Mouse (Mus musculus) effector memory CD4-positive, alpha-beta T cell, adult 7 months (primary cell): ENCODE results near the gene Sell. TPM values are rescaled to one million over a fixed set of nuclear protein-coding genes. Genes with fewer than 3 reads are reported as not detected.

Experiments
- polyA plus RNA-seq: library from polyadenylated mRNA; unstranded; fragments of 100-300 nt; shearing (Covaris generic); gene quantifications from one replicate; pipeline ENCODE4 v1.2.1, GENCODE M21; 2017

Gene Sell
- 4.4 TPM for polyA plus RNA-seq

DNA sequence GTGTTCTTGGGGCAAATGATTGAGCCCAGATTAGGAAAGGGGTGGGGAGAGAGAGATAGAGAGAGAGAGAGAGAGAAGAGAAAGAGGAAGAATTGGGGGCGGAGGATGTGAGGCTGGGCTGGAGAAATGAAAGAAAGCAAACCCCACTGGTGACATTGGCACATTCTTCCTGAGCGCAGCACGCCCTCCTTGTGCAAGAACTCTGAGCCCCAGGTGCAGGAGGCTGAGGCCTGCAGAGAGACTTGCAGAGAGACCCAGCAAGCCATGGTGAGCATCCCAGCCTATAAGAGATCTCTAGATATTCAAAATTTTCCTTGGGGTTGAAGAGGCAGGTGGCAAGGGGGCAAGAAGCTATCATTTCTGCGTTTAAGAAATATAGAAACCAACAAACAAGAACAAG is at the start of gene Sell:
Gene Sell (plus strand): TSS at position 58 of the 400 bp plus-strand sequence.

DNA sequence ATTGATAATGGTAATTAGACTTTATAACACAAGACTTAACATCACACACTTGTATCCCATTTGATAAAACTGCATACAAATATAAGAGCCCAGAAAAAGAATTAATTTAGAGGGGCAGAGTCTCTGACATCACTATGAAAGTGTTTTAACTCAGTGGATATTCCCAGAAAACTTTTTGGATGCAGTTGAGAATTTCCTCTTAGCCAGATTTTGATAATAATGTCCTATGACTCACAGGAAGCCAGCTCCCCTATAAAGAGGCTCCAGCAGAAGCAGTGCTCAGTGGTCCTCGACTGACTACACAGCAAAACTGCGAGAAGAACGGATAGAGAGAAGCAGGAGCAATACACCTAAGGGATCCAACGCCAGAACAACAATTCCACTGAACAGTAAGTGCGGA is 13.8 kb upstream of the Sell start, which contains the start of gene Sele:
Gene Sele (plus strand): TSS at position 301 of the 400 bp plus-strand sequence.

DNA sequence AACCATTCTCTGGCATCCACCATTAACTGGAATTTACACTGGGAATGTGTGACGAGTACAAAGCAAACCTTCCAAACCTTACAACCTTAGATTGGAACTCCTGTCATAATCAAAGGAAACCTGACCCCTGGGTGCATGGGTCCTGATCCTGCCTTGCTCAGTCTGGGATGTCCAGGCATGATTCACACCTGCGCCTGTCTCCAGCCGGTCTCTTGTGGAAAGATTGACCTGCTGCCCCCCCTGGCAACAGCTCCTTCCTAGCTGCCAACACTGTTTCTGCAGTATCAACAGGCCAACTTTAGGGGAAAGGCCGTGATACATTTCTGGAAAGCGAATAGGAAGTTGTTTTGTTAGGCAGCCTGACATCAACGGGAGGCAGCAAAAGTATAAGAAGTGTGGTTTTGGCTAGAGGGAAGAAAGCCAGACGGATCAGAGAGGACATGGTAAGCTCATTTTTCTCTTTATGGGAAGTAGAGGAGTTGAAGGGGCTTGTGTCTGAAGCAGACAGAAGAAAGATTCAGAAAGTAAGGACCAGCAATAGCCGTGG is 53.2 kb downstream of the Sell start, which contains the start of gene Selp:
Gene Selp (plus strand): TSS at position 318 of the 547 bp plus-strand sequence.

Other genes starting within 250 kb of the Sell start
- gene Scyl3, start 132.9 kb upstream of the Sell start, polyA plus RNA-seq: 41.0 TPM
- gene BC055324, start 67.2 kb upstream of the Sell start, polyA plus RNA-seq: 3.1 TPM
- 7.3 TPM for gene Mettl18, start 67.1 kb upstream of the Sell start, polyA plus RNA-seq
- gene Sele, start 13.7 kb upstream of the Sell start, polyA plus RNA-seq: not detected
- not detected for gene Selp, start 53.3 kb downstream of the Sell start, polyA plus RNA-seq
- not detected for gene F5, start 89.9 kb downstream of the Sell start, polyA plus RNA-seq
- 10.7 TPM for gene Slc19a2, start 187.1 kb downstream of the Sell start, polyA plus RNA-seq
- 4.0 TPM for gene Ccdc181, start 213.6 kb downstream of the Sell start, polyA plus RNA-seq
- gene Nme7, start 242.1 kb downstream of the Sell start, polyA plus RNA-seq: 6.4 TPM
- 12.8 TPM for gene Blzf1, start 245.5 kb downstream of the Sell start, polyA plus RNA-seq